Mouse (Mus musculus) E14TG2a.4 (cell line): ENCODE measurements around the gene Drd1.

Experiments
- CTCF ChIP-seq: conservative IDR thresholded peaks from 2 replicates; pipeline ENCODE4 v1.5.1; 2014; ENCODE audit warnings: low read length
- NANOG ChIP-seq: IDR thresholded peaks from 2 replicates; pipeline ENCODE4 v1.6.1; 2014; ENCODE audit warnings: borderline replicate concordance, low read length, mixed read lengths

DNA sequence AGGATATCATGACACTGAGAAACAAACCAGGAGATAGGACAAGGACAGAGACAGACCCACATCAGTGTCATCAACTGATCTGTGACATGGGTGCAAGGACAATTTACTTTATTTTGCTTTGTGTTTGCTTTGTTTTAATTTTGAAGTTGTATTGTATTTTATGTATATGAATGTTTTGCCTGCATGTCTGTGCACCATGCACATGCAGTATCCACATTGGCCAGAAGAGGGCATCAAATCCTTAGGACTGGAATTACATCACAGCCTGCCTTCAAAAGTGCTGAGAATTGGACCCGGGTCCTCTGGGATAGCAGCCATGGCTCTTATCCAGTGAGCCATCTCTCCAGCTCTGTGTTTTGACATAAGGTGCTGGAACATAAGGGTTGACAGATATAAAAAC lies 20.0 kb downstream of the Drd1 start:
- TF ChIP-seq CTCF (peak; percentile 85), NANOG (no peak)
